Mouse (Mus musculus) MEL (cell line): ENCODE measurements at regions not wholly inside any gene's neighbourhood (a gene's known extent, or its start where the extent isn't known, plus 50 kb on each side); places are given as distances from the start of the nearest gene placed in this dataset.

Experiments
- CTCF ChIP-seq, 3 experiments: IDR thresholded peaks in 2 of 3; conservative IDR thresholded peaks in 1 of 3; 2 replicates each; pipeline ENCODE4 v1.5.1; 2011 to 2012; ENCODE audit warnings: low read length in 3 of 3, low read depth in 2 of 3, mild to moderate bottlenecking in 2 of 3, improper control_type of control experiment in 1 of 3, inconsistent platforms in 1 of 3, mixed read lengths in 1 of 3, moderate library complexity in 1 of 3; ENCODE audit not compliant: control insufficient read depth in 1 of 3, insufficient read depth in 1 of 3, poor library complexity in 1 of 3, severe bottlenecking in 1 of 3
- EP300 ChIP-seq, 2 experiments: IDR thresholded peaks; 2 replicates each; pipeline ENCODE4 v1.6.1; 2011; ENCODE audit warnings: improper control_type of control experiment in 2 of 2, low read length in 2 of 2, low read depth in 1 of 2, mild to moderate bottlenecking in 1 of 2
- HCFC1 ChIP-seq: IDR thresholded peaks from 2 replicates; pipeline ENCODE4 v1.6.1; 2012; ENCODE audit warnings: low read depth, mild to moderate bottlenecking, inconsistent platforms, low read length, improper control_type of control experiment, moderate library complexity
- MAX ChIP-seq: IDR thresholded peaks from 2 replicates; pipeline ENCODE4 v1.6.1; 2011; ENCODE audit warnings: low read length, improper control_type of control experiment
- NELFE ChIP-seq: IDR thresholded peaks from 2 replicates; pipeline ENCODE4 v1.6.1; 2011; ENCODE audit warnings: low read depth, low read length, improper control_type of control experiment
- NRF1 ChIP-seq: IDR thresholded peaks from 2 replicates; pipeline ENCODE4 v1.6.1; 2014; ENCODE audit warnings: low read depth, mild to moderate bottlenecking, inconsistent platforms, low read length, improper control_type of control experiment, moderate library complexity; ENCODE audit not compliant: poor library complexity, insufficient read depth, severe bottlenecking
- POLR2A ChIP-seq, 2 experiments: IDR thresholded peaks; 2 replicates each; pipeline ENCODE4 v1.6.1; 2011 to 2012; ENCODE audit warnings: low read length in 2 of 2, mild to moderate bottlenecking in 2 of 2, control low read depth in 1 of 2, improper control_type of control experiment in 1 of 2, low read depth in 1 of 2, moderate library complexity in 1 of 2; ENCODE audit not compliant: control insufficient read depth in 1 of 2, insufficient read depth in 1 of 2, poor library complexity in 1 of 2
- RAD21 ChIP-seq: IDR thresholded peaks from 2 replicates; pipeline ENCODE4 v1.6.1; 2011; ENCODE audit warnings: mild to moderate bottlenecking, low read depth, low read length, improper control_type of control experiment
- UBTF ChIP-seq: IDR thresholded peaks from 2 replicates; pipeline ENCODE4 v1.6.1; 2012; ENCODE audit warnings: low read depth, mild to moderate bottlenecking, inconsistent platforms, low read length, improper control_type of control experiment, moderate library complexity, borderline replicate concordance; ENCODE audit not compliant: insufficient read depth
- USF1 ChIP-seq: IDR thresholded peaks from 2 replicates; pipeline ENCODE4 v1.6.1; 2014; ENCODE audit warnings: low read depth, mild to moderate bottlenecking, inconsistent platforms, low read length, improper control_type of control experiment, moderate library complexity
- ZNF384 ChIP-seq: IDR thresholded peaks from 2 replicates; pipeline ENCODE4 v1.6.1; 2012; ENCODE audit warnings: low read depth, mild to moderate bottlenecking, inconsistent platforms, low read length, improper control_type of control experiment

- TF ChIP-seq POLR2A (IDR thresholded peaks at IDR 0.05; ENCODE audit: control insufficient read depth in 1 of 2, insufficient read depth in 1 of 2, low read depth in 1 of 2, low read length in 2 of 2, poor library complexity in 1 of 2), result no peak
- TF ChIP-seq CTCF (IDR thresholded peaks at IDR 0.05 in 2 of 3, conservative IDR thresholded peaks at IDR 0.05 in 1 of 3; ENCODE audit: control insufficient read depth in 1 of 3, insufficient read depth in 1 of 3, low read depth in 2 of 3, low read length in 3 of 3, poor library complexity in 1 of 3, severe bottlenecking in 1 of 3), result no peak
- TF ChIP-seq NRF1, result no peak
- no peak for TF ChIP-seq EP300 (IDR thresholded peaks at IDR 0.05; ENCODE audit: low read depth in 1 of 2, low read length in 2 of 2)
- TF ChIP-seq HCFC1, result no peak
- no peak for TF ChIP-seq NELFE
- no peak for TF ChIP-seq USF1
- no peak for TF ChIP-seq ZNF384
- no peak for TF ChIP-seq RAD21
- no peak for TF ChIP-seq UBTF
- TF ChIP-seq MAX, result no peak
These were observed 73.2 kb downstream of the Dad1 start for GRCm38 (mm10) chr14:54180754-54181153.
